Mouse (Mus musculus) spleen, adult 2 months (tissue): ENCODE data around the gene Camta1.

Experiments used
- CTCF ChIP-seq: fragments of 200-500 bp; IDR thresholded peaks from 2 replicates; pipeline ENCODE4 v1.5.1; 2011; ENCODE audit warnings: mild to moderate bottlenecking, inconsistent platforms; ENCODE audit not compliant: insufficient read depth, insufficient read length, insufficient replicate concordance; ENCODE audit errors: extremely low read depth
- POLR2A ChIP-seq: fragments of 200-500 bp; IDR thresholded peaks from 2 replicates; pipeline ENCODE4 v1.6.1; 2011; ENCODE audit warnings: low read depth, low read length, inconsistent platforms

- no peak for TF ChIP-seq CTCF
- TF ChIP-seq POLR2A: no peak
Measured at GRCm38 (mm10) chr4:151037800-151038199, 823.9 kb downstream of the Camta1 start.
